Mouse (Mus musculus) limb, embryonic 13.5 days (tissue): ENCODE measurements around the gene Vamp2. TPM values are rescaled to one million over a fixed set of nuclear protein-coding genes. Genes with fewer than 3 reads are reported as not detected.

Source experiments
- ATAC-seq: fragments of 200-750 bp; cut with Nextera tagmentation; 2 replicates; pipeline ENCODE4 v1.8.0; 2017; ENCODE audit warnings: low read depth, moderate number of reproducible peaks, moderate TSS enrichment; ENCODE audit not compliant: low FRiP score
- H3K27ac ChIP-seq: fragments of 300-500 bp; sonication (generic); 2 replicates; pipeline ENCODE4 v1.5.1; 2015; ENCODE audit warnings: inconsistent platforms, mild to moderate bottlenecking, moderate library complexity
- H3K27me3 ChIP-seq: fragments of 300-500 bp; sonication (generic); 2 replicates; pipeline ENCODE4 v1.6.1; 2015; ENCODE audit warnings: mild to moderate bottlenecking, inconsistent platforms
- H3K36me3 ChIP-seq: fragments of 300-500 bp; sonication (generic); 2 replicates; pipeline ENCODE4 v1.6.1; 2015; ENCODE audit warnings: inconsistent platforms, mild to moderate bottlenecking, moderate library complexity
- H3K4me1 ChIP-seq: fragments of 300-500 bp; sonication (generic); 2 replicates; pipeline ENCODE4 v1.6.1; 2015; ENCODE audit warnings: inconsistent platforms
- H3K4me2 ChIP-seq: fragments of 300-500 bp; sonication (generic); replicated peaks from 2 replicates; pipeline ENCODE4 v1.6.1; 2015; ENCODE audit warnings: inconsistent platforms, mild to moderate bottlenecking, moderate library complexity
- H3K4me3 ChIP-seq: fragments of 300-500 bp; sonication (generic); 2 replicates; pipeline ENCODE4 v1.5.1; 2015; ENCODE audit warnings: moderate library complexity, mild to moderate bottlenecking, inconsistent platforms
- H3K9ac ChIP-seq: fragments of 300-500 bp; sonication (generic); 2 replicates; pipeline ENCODE4 v1.6.1; 2015; ENCODE audit warnings: mild to moderate bottlenecking, inconsistent platforms
- H3K9me3 ChIP-seq: fragments of 300-500 bp; sonication (generic); 2 replicates; pipeline ENCODE4 v1.6.1; 2016; ENCODE audit warnings: inconsistent platforms
- WGBS: fragments of 180-500 bp; shearing (Covaris S2); methylation state at CpG from one replicate; pipeline ENCODE4 v1.1.7; 2015; 5-methylcytosine and 5-hydroxymethylcytosine counted together
- polyA plus RNA-seq: library from polyadenylated mRNA; unstranded; fragments of >200 nt; fragmentation: Nextera tagmentation; extraction: Ambion mirVana; gene quantifications from 2 replicates; pipeline ENCODE4 v1.2.1, GENCODE M21; 2015

The Vamp2 gene
- polyA plus RNA-seq, 1 experiment from 2014 or later, result 88.6 TPM

DNA sequence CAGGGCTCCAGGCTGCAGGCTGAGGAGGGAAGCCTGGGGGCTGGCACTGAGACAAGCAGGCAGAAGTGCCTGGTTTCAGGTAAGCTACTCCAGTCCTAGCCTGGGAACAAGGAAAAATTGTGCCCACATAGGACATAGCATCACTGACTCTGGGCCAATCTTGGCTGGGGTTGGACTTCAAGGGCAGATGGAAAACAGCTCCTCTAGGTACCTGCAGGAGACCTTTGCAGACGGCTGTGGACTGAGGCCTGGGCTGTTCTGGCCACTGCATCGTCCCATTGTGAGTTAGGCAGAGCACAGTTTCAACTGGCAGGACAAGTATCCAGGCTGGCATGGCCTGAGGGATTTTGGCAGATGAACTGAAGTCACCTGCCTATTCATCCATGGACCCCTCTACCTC is 17.5 kb downstream of the Vamp2 start:
- WGBS, result 85% methylated on average over 2 of the region's 2 CpGs
- no peak for ATAC-seq

DNA sequence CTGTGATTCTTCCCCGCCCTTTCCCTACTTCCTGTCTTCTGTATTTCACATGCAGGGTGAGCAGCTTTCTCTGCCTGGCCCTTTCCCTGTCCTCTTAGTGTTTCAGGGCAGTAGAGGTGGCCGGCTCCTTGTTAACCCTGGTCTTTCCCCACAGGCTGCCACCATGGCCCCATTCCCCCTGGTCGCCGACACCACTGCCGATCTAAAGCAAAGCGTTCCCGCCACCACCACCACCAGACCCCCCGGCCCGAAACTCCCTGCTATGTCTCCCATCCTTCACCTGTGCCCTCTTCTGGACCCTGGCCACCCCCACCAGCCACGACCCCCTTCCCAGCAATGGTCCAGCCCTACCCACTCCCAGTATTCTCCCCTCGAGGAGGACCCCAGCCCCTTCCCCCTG is 18.0 kb downstream of the Vamp2 start:
- H3K4me3 ChIP-seq, result no peak overlapping the region
- no peak overlapping the region for H3K27ac ChIP-seq
- H3K27me3 ChIP-seq, result no peaks in the 10 kb centered on the region
- peaks cover 85% of the 10 kb centered on the region for H3K36me3 ChIP-seq
- WGBS, result 90% methylated on average over 11 of the region's 11 CpGs
- ATAC-seq, result no peak
- H3K4me2 ChIP-seq, result no peak overlapping the region
- no peak overlapping the region for H3K9ac ChIP-seq
- peaks cover 13% of the 10 kb centered on the region for H3K4me1 ChIP-seq
- H3K9me3 ChIP-seq, result no peaks in the 10 kb centered on the region

More for the DNA sequence above, 17.5 kb downstream of the Vamp2 start:
- H3K36me3 ChIP-seq, result peaks cover 90% of the 10 kb centered on the region
- H3K9me3 ChIP-seq, result no peaks in the 10 kb centered on the region
- H3K4me2 ChIP-seq, result no peak overlapping the region
- H3K4me3 ChIP-seq, result no peak overlapping the region
- no peak overlapping the region for H3K9ac ChIP-seq
- H3K27me3 ChIP-seq, result no peaks in the 10 kb centered on the region
- H3K4me1 ChIP-seq, result peaks cover 12% of the 10 kb centered on the region
- no peak overlapping the region for H3K27ac ChIP-seq

DNA sequence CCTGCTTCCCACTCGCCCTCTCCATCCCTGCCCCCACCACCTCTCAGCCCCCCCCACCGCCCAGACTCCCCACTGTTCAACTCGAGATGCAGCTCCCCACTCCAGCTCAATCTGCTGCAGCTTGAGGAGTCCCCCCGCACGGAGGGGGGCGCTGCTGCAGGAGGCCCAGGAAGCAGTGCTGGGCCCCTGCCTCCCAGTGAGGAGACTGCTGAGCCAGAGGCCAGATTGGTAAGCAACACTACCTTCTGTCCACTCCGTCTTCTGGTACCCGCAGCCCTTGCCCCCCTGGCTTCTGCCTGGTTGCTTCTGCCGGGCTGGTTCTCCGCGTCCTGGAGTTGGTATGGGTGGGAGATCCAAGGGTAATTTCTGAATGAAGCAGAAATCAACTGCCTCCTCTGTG is 18.6 kb downstream of the Vamp2 start:
- no peak for ATAC-seq
- Histone ChIP-seq H3K4me3 (no peak overlapping the region), H3K4me2 (no peak overlapping the region), H3K9me3 (no peaks in the 10 kb centered on the region), H3K9ac (no peak overlapping the region), H3K36me3 (peaks cover 80% of the 10 kb centered on the region), H3K4me1 (peaks cover 17% of the 10 kb centered on the region), H3K27ac (no peak overlapping the region), H3K27me3 (0 out of 2 replicates have a peak, but pooled peaks cover under 1% of the 10 kb centered on the region)
- WGBS, result 87% methylated on average over 11 of the region's 11 CpGs

DNA sequence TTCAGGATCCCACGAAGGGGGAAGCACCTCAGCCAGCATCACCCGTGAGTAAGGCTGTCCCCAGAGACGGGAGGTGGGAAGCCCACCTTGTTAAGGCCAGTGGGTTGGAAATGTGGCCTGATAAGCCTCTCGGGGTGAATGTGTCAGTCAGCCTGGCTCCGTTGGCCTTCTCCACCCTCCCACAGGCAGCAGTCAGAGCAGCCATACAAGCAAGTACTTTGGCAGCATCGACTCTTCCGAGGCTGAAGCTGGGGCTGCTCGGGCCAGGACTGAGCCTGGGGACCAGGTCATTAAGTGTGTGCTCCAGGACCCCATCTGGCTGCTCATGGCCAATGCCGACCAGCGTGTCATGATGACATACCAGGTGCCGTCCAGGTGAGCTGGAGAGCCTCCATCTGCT is 19.4 kb downstream of the Vamp2 start:
- 87% methylated on average over 11 of the region's 11 CpGs for WGBS
- Histone ChIP-seq H3K4me1 (peaks cover 22% of the 10 kb centered on the region), H3K27me3 (0 out of 2 replicates have a peak, but pooled peaks cover 4% of the 10 kb centered on the region), H3K4me2 (no peak overlapping the region), H3K27ac (no peak overlapping the region), H3K9me3 (no peaks in the 10 kb centered on the region), H3K4me3 (no peak overlapping the region), H3K36me3 (peaks cover 72% of the 10 kb centered on the region), H3K9ac (no peak overlapping the region)
- no peak for ATAC-seq

DNA sequence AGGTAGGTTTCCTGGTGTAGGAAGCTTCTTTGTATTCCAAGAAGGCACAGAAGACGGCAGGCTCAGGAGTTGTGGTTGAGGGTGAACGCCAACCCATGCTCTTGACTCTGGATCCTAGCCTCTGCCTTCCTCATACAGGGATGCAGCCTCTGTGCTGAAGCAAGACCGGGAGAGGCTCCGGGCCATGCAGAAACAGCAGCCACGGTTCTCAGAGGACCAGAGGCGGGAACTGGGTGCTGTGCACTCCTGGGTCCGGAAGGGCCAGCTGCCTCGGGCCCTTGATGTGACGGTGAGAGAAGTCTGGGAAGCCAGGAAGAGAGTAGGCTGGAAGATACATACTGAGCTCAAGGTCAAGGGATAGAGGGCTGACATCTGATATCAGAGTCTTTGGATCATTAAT is 19.9 kb downstream of the Vamp2 start:
- 89% methylated on average over 9 of the region's 9 CpGs for WGBS
- no peak for ATAC-seq
- Histone ChIP-seq H3K9me3 (no peaks in the 10 kb centered on the region), H3K9ac (no peak overlapping the region), H3K4me1 (peaks cover 22% of the 10 kb centered on the region), H3K36me3 (peaks cover 66% of the 10 kb centered on the region), H3K4me3 (no peak overlapping the region), H3K27ac (no peak overlapping the region), H3K4me2 (no peak overlapping the region), H3K27me3 (0 out of 2 replicates have a peak, but pooled peaks cover 4% of the 10 kb centered on the region)

DNA sequence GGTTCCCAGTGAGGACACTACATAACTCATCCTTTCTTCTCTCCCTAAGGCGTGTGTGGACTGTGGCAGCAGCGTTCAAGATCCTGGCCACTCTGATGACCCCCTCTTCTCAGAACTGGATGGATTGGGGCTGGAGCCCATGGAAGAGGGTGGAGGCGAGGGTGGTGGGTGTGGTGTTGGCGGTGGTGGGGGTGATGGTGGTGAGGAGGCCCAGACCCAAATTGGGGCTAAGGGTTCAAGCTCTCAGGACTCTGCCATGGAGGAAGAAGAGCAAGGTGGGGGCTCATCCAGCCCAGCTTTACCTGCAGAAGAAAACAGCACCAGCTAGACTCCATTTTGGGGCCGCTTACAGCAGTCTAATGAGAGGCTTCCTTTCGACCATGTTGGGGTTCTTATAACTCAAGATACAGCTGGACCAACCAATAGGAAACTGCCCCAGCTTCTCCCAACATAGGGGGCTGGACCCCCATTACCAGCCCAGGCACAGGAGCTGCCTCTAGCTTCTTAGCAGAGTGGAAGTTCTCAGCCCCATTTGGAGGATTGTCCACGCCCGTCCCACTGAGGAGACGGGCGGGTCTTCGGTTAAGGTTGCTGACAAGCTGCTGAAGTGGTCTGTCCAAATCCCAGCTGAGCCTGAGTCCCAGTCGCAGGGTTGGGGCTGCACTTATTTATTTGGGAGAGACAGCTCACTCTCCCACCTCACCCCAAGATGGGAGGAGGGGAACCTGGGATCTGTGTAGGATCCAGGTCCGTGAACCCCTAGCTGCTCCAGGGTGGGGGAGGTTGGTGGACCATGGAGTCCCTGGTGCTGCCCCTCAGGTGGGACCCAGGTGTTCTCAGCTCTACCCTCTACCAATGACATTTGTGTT is 21.0 kb downstream of the Vamp2 start:
- no peak for ATAC-seq
- Histone ChIP-seq H3K36me3 (peaks cover 56% of the 10 kb centered on the region), H3K27me3 (0 out of 2 replicates have a peak, but pooled peaks cover 4% of the 10 kb centered on the region), H3K4me1 (peaks cover 22% of the 10 kb centered on the region), H3K9me3 (no peaks in the 10 kb centered on the region), H3K9ac (no peak overlapping the region), H3K27ac (no peak overlapping the region), H3K4me3 (no peak overlapping the region), H3K4me2 (no peak overlapping the region)
- 83% methylated on average over 13 of the region's 13 CpGs for WGBS

DNA sequence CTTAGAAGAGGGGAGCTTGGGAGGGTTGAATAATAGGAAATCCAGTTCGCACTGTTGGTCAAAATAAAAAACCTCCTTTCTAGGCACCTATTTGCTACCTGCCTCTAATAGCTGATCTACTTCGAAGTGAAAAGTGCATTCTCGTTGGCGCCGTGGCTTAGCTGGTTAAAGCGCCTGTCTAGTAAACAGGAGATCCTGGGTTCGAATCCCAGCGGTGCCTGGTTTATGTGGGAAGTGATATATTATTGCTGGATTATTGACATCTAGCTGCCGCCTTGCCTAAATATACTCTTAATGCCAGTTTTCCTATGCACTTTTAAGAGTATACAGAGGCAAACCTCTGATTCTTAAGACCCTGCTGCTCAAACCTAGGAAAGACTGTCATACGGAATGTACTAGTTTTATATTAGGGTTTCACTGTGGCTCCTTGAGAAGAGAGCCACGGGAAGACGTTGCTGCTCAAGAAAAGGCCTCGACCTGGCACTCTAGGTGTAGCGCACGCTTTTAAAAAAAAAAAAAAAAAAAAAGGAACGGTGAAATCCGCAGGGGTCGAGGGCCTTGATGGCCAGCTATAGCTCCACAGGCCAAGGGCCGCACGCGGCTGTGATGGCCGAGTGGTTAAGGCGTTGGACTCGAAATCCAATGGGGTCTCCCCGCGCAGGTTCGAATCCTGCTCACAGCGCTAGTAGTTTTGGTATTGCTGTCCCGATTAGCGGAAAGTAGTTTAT is 22.2 kb downstream of the Vamp2 start:
- Histone ChIP-seq H3K27ac (peak overlapping the region; percentile 55), H3K4me1 (peaks cover 22% of the 10 kb centered on the region), H3K9ac (peak overlapping the region; percentile 59), H3K27me3 (peaks cover 5% of the 10 kb centered on the region; the same call in 1 of the 2 replicates), H3K9me3 (no peaks in the 10 kb centered on the region), H3K36me3 (peaks cover 44% of the 10 kb centered on the region), H3K4me3 (peak overlapping the region; percentile 53), H3K4me2 (peak overlapping the region; percentile 64)
- WGBS, result under 1% methylated on average over 30 of the region's 30 CpGs
- peak; percentile 73; the same call in 1 of the 2 replicates for ATAC-seq

DNA sequence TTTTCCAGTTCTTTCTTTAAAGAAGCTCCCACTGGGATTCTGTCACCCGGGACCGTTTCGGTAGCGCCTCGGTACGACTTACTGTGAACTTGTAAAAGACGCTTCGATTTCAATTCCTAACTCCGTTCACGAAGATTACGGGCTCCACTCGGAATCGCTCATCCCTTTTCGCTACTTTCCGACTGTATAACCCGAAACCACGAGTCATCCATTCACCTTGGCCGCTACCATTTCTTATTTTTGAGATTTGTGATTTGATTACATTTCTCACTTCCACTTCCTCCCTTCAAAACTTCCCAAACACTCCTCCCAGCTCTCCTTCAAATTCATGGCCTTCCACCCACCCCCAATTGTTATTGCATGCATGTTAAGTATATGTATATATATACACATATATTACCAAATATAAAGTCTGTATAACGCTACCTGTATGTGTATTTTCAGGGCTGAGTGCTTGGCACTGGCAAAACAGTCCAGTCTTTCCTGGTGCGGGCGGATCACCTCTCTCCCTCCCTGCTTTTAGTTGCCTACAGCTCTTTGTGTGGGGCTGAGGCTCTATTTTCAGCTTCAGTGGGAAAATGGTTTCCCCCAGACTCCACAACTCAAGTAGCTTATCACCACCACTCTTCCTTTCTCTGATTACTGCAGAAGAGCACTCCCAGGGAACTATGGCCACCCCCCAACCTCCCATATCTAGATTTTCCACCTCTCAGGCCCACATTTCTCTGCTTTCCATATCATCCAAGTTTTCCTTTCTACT is 22.9 kb downstream of the Vamp2 start:
- H3K9me3 ChIP-seq, result no peaks in the 10 kb centered on the region
- H3K4me3 ChIP-seq, result peak overlapping the region; percentile 53
- H3K27me3 ChIP-seq, result peaks cover 9% of the 10 kb centered on the region
- H3K9ac ChIP-seq, result peak overlapping the region; percentile 59
- H3K4me1 ChIP-seq, result peaks cover 22% of the 10 kb centered on the region
- peaks cover 36% of the 10 kb centered on the region for H3K36me3 ChIP-seq
- no peak for ATAC-seq
- H3K4me2 ChIP-seq, result peak overlapping the region; percentile 64
- H3K27ac ChIP-seq, result no peak overlapping the region
- 3% methylated on average over 21 of the region's 21 CpGs for WGBS

DNA sequence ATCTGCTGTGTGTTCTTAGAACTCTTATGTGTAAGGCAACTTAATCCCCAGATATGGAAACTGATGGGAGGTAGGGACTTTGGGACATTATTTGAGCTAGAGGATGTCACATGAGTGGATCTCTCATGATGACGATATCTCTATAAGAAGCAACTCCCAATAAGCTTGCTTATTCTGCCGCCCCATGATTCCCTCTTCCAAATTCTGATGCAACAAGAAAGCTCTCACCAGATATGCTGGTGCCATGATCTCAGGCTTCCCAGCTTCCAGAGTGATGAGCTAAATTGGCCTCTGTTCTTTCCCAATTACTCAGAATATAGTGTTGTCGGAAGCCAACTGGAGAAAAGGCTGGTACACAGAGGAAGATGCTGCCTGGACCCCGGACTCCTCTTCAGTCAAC is 23.6 kb downstream of the Vamp2 start:
- H3K4me2 ChIP-seq, result peak overlapping the region; percentile 64
- no peak for ATAC-seq

DNA sequence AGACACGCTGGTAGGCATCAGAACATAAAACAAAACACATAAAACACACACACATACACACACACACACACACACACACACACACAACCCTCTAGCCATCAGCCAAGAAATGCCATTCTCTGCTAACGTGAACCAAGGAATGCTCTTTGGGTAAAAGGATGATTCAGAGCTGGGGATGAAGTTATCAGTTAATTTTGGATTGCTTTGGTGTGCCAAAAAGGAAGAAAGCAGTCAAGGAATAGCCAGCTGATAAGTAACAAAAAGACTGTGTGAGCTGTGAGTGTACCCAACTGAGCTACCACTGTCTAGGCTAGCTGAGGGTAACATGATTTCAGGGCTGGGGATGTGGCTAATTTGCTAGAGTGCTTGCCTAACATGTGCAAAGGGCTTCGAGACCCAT is 25.7 kb downstream of the Vamp2 start:
- no peak overlapping the region for H3K27ac ChIP-seq
- no peak overlapping the region for H3K4me3 ChIP-seq
- H3K4me1 ChIP-seq, result peaks cover 29% of the 10 kb centered on the region
- 73% methylated on average over 3 of the region's 3 CpGs for WGBS
- no peak overlapping the region for H3K4me2 ChIP-seq
- peaks cover 15% of the 10 kb centered on the region for H3K27me3 ChIP-seq
- no peak overlapping the region for H3K9ac ChIP-seq
- H3K9me3 ChIP-seq, result no peaks in the 10 kb centered on the region
- ATAC-seq, result no peak
- peaks cover 8% of the 10 kb centered on the region for H3K36me3 ChIP-seq

More for the DNA sequence above, 23.6 kb downstream of the Vamp2 start:
- Histone ChIP-seq H3K9ac (peak overlapping the region; percentile 59; the same call in 1 of the 2 replicates), H3K27me3 (peaks cover 13% of the 10 kb centered on the region), H3K27ac (no peak overlapping the region), H3K9me3 (no peaks in the 10 kb centered on the region), H3K36me3 (peaks cover 30% of the 10 kb centered on the region), H3K4me1 (peaks cover 24% of the 10 kb centered on the region), H3K4me3 (peak overlapping the region; percentile 53)
- WGBS, result 63% methylated on average over 4 of the region's 4 CpGs

DNA sequence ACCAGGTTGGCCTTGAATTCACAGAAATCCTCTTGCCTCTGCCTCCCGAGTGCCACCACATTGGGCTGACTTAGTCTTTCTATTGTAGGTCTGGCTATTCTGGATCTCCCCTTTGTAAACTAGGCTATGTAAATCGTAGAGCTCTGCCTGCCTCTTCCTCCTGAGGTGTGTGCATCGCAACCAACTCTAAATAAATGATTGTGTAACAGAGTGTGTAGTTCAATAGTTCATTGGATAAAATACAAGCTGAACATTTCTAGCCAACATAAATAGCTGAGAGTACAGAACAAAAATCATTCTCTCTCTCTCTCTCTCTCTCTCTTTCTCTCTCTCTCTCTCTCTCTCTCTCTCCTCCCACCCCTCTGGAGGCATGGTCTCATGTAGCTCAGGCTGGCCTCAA is 26.3 kb downstream of the Vamp2 start:
- Histone ChIP-seq H3K4me1 (peaks cover 32% of the 10 kb centered on the region), H3K9me3 (no peaks in the 10 kb centered on the region), H3K27ac (no peak overlapping the region), H3K36me3 (peaks cover 2% of the 10 kb centered on the region; the same call in 1 of the 2 replicates), H3K9ac (no peak overlapping the region), H3K27me3 (peaks cover 15% of the 10 kb centered on the region), H3K4me2 (no peak overlapping the region), H3K4me3 (no peak overlapping the region)
- no peak for ATAC-seq
- 86% methylated on average over 3 of the region's 3 CpGs for WGBS
